In the genomic region with DNA sequence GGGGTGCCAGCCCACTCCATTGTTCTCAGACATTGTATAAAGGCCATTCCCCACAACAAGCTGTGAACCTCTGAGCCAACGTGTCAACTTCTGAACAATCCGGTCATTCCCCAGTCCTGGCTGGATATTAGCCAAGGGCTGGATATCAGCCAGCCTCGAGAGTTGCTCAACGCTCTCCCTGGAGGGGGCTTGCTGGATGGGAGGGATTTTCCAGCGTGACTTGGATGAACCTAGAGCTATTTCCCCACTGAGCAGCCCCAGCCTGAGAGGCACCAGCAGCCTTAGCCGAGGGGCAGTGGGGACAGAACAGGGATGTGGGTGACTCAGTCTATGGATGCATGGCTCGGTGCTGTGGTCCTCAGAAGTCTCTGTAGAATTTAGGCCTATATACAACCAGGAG, we compare ENCODE assay signal across 8 mouse cellular contexts. TPM values are rescaled to one million over a fixed set of nuclear protein-coding genes. Genes with fewer than 3 reads are reported as not detected.
DNase-seq lines count a peak whose midpoint lies in the region; ATAC-seq and TF ChIP-seq lines count a peak whose summit lies in the region.

No protein-coding gene starts in this region.

- peak overlapping the region; percentile 35 for H3K9ac ChIP-seq in heart, embryonic 14.5 days (ENCODE audit: low read length)
- H3K9ac ChIP-seq in kidney, postnatal 0 days (ENCODE audit: low read depth, low read length), result no peak overlapping the region
- no peak overlapping the region for H3K9ac ChIP-seq in liver, embryonic 15.5 days

- no peak for TF ChIP-seq CTCF in kidney, postnatal 0 days (IDR thresholded peaks at IDR 0.05; ENCODE audit: low read depth)

- H3K9me3 ChIP-seq in forebrain, embryonic 10.5 days, result no peaks in the 10 kb centered on the region
- no peaks in the 10 kb centered on the region for H3K9me3 ChIP-seq in heart, embryonic 14.5 days (ENCODE audit: control insufficient read depth, low read length)
- H3K9me3 ChIP-seq in kidney, postnatal 0 days (replicated peaks; ENCODE audit: low read length), result no peaks in the 10 kb centered on the region
- H3K9me3 ChIP-seq in liver, embryonic 15.5 days (replicated peaks), result no peaks in the 10 kb centered on the region

- H3K4me3 ChIP-seq in forebrain, embryonic 10.5 days, result peak overlapping the region; percentile 16; the same call in 1 of the 2 replicates
- H3K4me3 ChIP-seq in heart, embryonic 14.5 days (ENCODE audit: control insufficient read depth in 1 of 2, insufficient read depth in 1 of 2, low read depth in 1 of 2, low read length in 2 of 2), result no peak overlapping the region
- no peak overlapping the region for H3K4me3 ChIP-seq in kidney, postnatal 0 days (replicated peaks; ENCODE audit: low read depth, low read length)
- H3K4me3 ChIP-seq in liver, embryonic 15.5 days (replicated peaks), result no peak overlapping the region

- peaks cover 55% of the 10 kb centered on the region for H3K27me3 ChIP-seq in forebrain, embryonic 10.5 days (ENCODE audit: poor library complexity, severe bottlenecking)
- H3K27me3 ChIP-seq in heart, embryonic 14.5 days (ENCODE audit: control insufficient read depth, insufficient read depth, low read length), result no peaks in the 10 kb centered on the region
- H3K27me3 ChIP-seq in kidney, postnatal 0 days (ENCODE audit: insufficient read depth, low read length), result no peaks in the 10 kb centered on the region
- H3K27me3 ChIP-seq in liver, embryonic 15.5 days, result peaks cover 33% of the 10 kb centered on the region

- H3K4me1 ChIP-seq in forebrain, embryonic 10.5 days, result peaks cover 30% of the 10 kb centered on the region
- peaks cover 21 to 25% of the 10 kb centered on the region in 2 experiments for H3K4me1 ChIP-seq in heart, embryonic 14.5 days (ENCODE audit: control insufficient read depth in 2 of 2, insufficient read depth in 2 of 2, low read length in 2 of 2)
- peaks cover 12% of the 10 kb centered on the region; the same call in 1 of the 2 replicates for H3K4me1 ChIP-seq in kidney, postnatal 0 days (replicated peaks; ENCODE audit: insufficient read depth, low read length)
- 0 out of 2 replicates have a peak, but pooled peaks cover 8% of the 10 kb centered on the region for H3K4me1 ChIP-seq in liver, embryonic 15.5 days (replicated peaks)

- 0 out of 2 replicates have a peak, but pooled peaks have one; percentile 15 for ATAC-seq in cerebellum, adult (ENCODE audit: insufficient number of reproducible peaks, low FRiP score, low TSS enrichment)
- ATAC-seq in heart, embryonic 14.5 days (ENCODE audit: insufficient number of reproducible peaks, insufficient read depth, low FRiP score, low read depth), result peak; percentile 88
- peak; percentile 30; the same call in 1 of the 2 replicates for ATAC-seq in kidney, postnatal 0 days (replicated peaks; ENCODE audit: low FRiP score, low read depth)
- peak; percentile 49 for ATAC-seq in liver, embryonic 15.5 days (ENCODE audit: insufficient read depth)
- ATAC-seq in granulocyte monocyte progenitor cell, adult 5-6 weeks (replicated peaks; ENCODE audit: poor library complexity, severe bottlenecking), result no peak

- no peaks in the 10 kb centered on the region for H3K36me3 ChIP-seq in forebrain, embryonic 10.5 days (replicated peaks)
- H3K36me3 ChIP-seq in heart, embryonic 14.5 days (ENCODE audit: control insufficient read depth, insufficient read depth, low read length), result no peaks in the 10 kb centered on the region
- H3K36me3 ChIP-seq in kidney, postnatal 0 days (ENCODE audit: insufficient read depth, low read length), result no peaks in the 10 kb centered on the region
- H3K36me3 ChIP-seq in liver, embryonic 15.5 days (replicated peaks), result no peaks in the 10 kb centered on the region

- H3K27ac ChIP-seq in forebrain, embryonic 10.5 days, result peak overlapping the region; percentile 65
- H3K27ac ChIP-seq in heart, embryonic 14.5 days (replicated peaks in 1 of 2; ENCODE audit: control insufficient read depth in 1 of 2, insufficient read depth in 1 of 2, low read depth in 2 of 2, low read length in 2 of 2), result peak overlapping the region; percentile 71 to 74
- peak overlapping the region; percentile 51; the same call in 1 of the 2 replicates for H3K27ac ChIP-seq in kidney, postnatal 0 days
- H3K27ac ChIP-seq in liver, embryonic 15.5 days (replicated peaks), result no peak overlapping the region

- DNase-seq in cerebellum, adult 11 months, result no peak
- no peak for DNase-seq in forebrain, embryonic 10.5 days (ENCODE audit: extremely low spot score, low spot score)
- DNase-seq in kidney, postnatal 0 days (ENCODE audit: low spot score), result peak; percentile 75
- peak; percentile 89 for DNase-seq in ovary, postnatal 14 days (ENCODE audit: low spot score)

- WGBS in forebrain, embryonic 10.5 days, result 21% methylated on average over 7 of the region's 7 CpGs
- 7% methylated on average over 7 of the region's 7 CpGs for WGBS in heart, embryonic 14.5 days
- 28% methylated on average over 7 of the region's 7 CpGs for WGBS in kidney, postnatal 0 days
- whole genome bisulfite sequencing in liver, embryonic 15.5 days (ENCODE audit: insufficient replicate concordance), result 55% methylated on average over 7 of the region's 7 CpGs

- peak overlapping the region; percentile 28 for H3K4me2 ChIP-seq in heart, embryonic 14.5 days (ENCODE audit: low read length)
- peak overlapping the region; percentile 19; the same call in 1 of the 2 replicates for H3K4me2 ChIP-seq in kidney, postnatal 0 days (ENCODE audit: low read length)
- H3K4me2 ChIP-seq in liver, embryonic 15.5 days, result no peak overlapping the region

RNA-seq across cellular contexts. Expression of gene Wnt11, which starts 51.0 kb away (rescaled TPM):
- 0.17 and 0.32 TPM in 2 replicates for polyA plus RNA-seq in forebrain, embryonic 10.5 days (2016; fragmentation: Nextera tagmentation; extraction: Ambion mirVana)
- 13.5 and 14.7 TPM in 2 replicates for polyA plus RNA-seq in heart, embryonic 14.5 days (2014; fragmentation: Nextera tagmentation; extraction: Ambion mirVana)
- polyA plus RNA-seq in kidney, postnatal 0 days (2015; fragmentation: Nextera tagmentation; extraction: Ambion mirVana), result 41.5 and 46.9 TPM in 2 replicates
- polyA plus RNA-seq in liver, embryonic 15.5 days (2015; fragmentation: Nextera tagmentation; extraction: Ambion mirVana), result 0.61 and 0.64 TPM in 2 replicates
- total RNA-seq in granulocyte monocyte progenitor cell, adult 5-6 weeks (2014; fragmentation: Nextera tagmentation), result not detected in 2 replicates
- not detected in 2 replicates for total RNA-seq in granulocyte monocyte progenitor cell, adult 5-6 weeks (2017)

Comparison
In these comparisons a context has a peak if more than half of its experiments do, and no peak if none do; other contexts are left out.
1. DNase-seq: peak in kidney, postnatal 0 days (single experiment) and ovary, postnatal 14 days (single experiment); none in cerebellum, adult 11 months (single experiment) and forebrain, embryonic 10.5 days (single experiment).